Mouse (Mus musculus): Measurements from ENCODE around the gene R3hcc1l. TPM values are rescaled to one million over a fixed set of nuclear protein-coding genes. Genes with fewer than 3 reads are reported as not detected.

The R3hcc1l gene
- polyA plus RNA-seq, 1 experiment, result 42.0 TPM

DNA sequence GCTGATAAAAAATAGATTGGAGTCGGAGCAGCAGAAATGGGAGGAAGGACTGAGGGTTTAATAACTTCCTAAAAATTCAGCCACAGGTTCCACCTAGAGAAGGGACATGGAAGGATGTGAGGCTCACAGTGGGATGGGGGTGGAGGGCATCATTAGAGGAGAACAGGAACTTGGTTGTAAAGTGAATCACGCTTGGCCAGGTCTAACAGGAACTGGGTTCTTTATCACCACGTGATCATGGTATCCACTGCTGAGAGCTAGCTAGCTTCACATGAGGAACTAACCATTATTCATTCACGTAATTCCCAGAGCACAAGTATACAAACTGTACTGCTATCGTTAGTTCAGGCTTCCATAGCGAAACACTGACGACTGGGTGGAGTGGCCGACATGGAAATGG is 121.0 kb downstream of the R3hcc1l start:
- H3K4me3 ChIP-seq (ENCODE audit: insufficient read depth, low read length), result no peak overlapping the region
- H3K4me1 ChIP-seq (ENCODE audit: control insufficient read depth, insufficient read depth, low read length), result peaks cover 13% of the 10 kb centered on the region
- TF ChIP-seq CTCF (IDR thresholded peaks at IDR 0.05; ENCODE audit: low read depth, low read length) (no peak), POLR2A (IDR thresholded peaks at IDR 0.05; ENCODE audit: borderline replicate concordance, low read depth, low read length) (no peak)
- H3K27ac ChIP-seq (ENCODE audit: insufficient read depth, low read depth, low read length), result no peak overlapping the region

DNA sequence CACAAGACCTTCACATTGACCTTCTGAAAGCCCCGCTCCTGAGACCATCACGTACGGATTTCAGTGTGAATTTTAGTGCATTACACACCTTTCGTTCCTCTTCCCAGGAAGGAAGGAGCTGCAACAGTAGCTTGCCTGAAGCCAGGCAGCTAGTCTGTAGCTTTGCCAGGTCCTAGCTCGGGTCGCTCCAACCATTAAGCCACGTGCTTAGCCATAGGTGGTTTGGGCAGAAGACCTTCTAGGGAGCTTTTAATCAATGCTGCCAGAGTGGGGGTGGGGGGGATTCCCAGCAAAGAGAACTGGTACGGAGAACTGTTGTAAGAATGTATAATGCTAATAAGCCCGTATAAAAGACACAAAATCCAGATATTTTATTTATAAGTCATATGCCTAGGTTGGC is 121.7 kb downstream of the R3hcc1l start:
- Histone ChIP-seq H3K27ac (ENCODE audit: insufficient read depth, low read depth, low read length) (no peak overlapping the region), H3K4me3 (ENCODE audit: insufficient read depth, low read length) (no peak overlapping the region), H3K4me1 (ENCODE audit: control insufficient read depth, insufficient read depth, low read length) (peaks cover 13% of the 10 kb centered on the region)
- TF ChIP-seq CTCF (IDR thresholded peaks at IDR 0.05; ENCODE audit: low read depth, low read length) (no peak), POLR2A (IDR thresholded peaks at IDR 0.05; ENCODE audit: borderline replicate concordance, low read depth, low read length) (no peak)

Other genes starting within 250 kb of the R3hcc1l start
- gene Crtac1, start 87.0 kb upstream of the R3hcc1l start, polyA plus RNA-seq (2012; ENCODE audit: insufficient read depth, insufficient read length, missing spikeins), result not detected in 2 replicates
- 0.15 TPM in 1 of 2 replicates, not detected in the other for gene Loxl4, start 94.1 kb downstream of the R3hcc1l start, polyA plus RNA-seq (2012; ENCODE audit: insufficient read depth, insufficient read length, missing spikeins)
- 2.9 and 5.2 TPM in 2 replicates for gene Pyroxd2, start 234.0 kb downstream of the R3hcc1l start, polyA plus RNA-seq (2012; ENCODE audit: insufficient read depth, insufficient read length, missing spikeins)